ENCODE assay signal across 8 mouse cellular contexts in genomic region chr8:47674140-47674776, GRCm38 (mm10). TPM values are rescaled to one million over a fixed set of nuclear protein-coding genes. Genes with fewer than 3 reads are reported as not detected.
DNase-seq lines count a peak whose midpoint lies in the region; ATAC-seq lines count a peak whose summit lies in the region.

No protein-coding gene starts in this region.

- no peaks in the 10 kb centered on the region for H3K9me3 ChIP-seq in megakaryocyte, embryonic 14.5 days
- no peaks in the 10 kb centered on the region for H3K9me3 ChIP-seq in forebrain, embryonic 11.5 days (ENCODE audit: control insufficient read depth, low read length)
- H3K9me3 ChIP-seq in liver, embryonic 11.5 days (ENCODE audit: control insufficient read depth, low read length) = no peaks in the 10 kb centered on the region
- no peaks in the 10 kb centered on the region for H3K9me3 ChIP-seq in stomach, embryonic 15.5 days

- peak overlapping the region; percentile 86 for H3K9ac ChIP-seq in forebrain, embryonic 11.5 days (ENCODE audit: low read length)
- H3K9ac ChIP-seq in liver, embryonic 11.5 days (ENCODE audit: low read depth, low read length) = peak overlapping the region; percentile 80
- peak overlapping the region; percentile 96 for H3K9ac ChIP-seq in stomach, embryonic 15.5 days

- peak overlapping the region; percentile 100 for H3K4me3 ChIP-seq in megakaryocyte, embryonic 14.5 days (replicated peaks)
- H3K4me3 ChIP-seq in forebrain, embryonic 11.5 days (ENCODE audit: low read depth, low read length) = peak overlapping the region; percentile 92
- peak overlapping the region; percentile 96 for H3K4me3 ChIP-seq in liver, embryonic 11.5 days (ENCODE audit: low read depth, low read length)
- H3K4me3 ChIP-seq in stomach, embryonic 15.5 days (replicated peaks) = peak overlapping the region; percentile 97

- H3K36me3 ChIP-seq in megakaryocyte, embryonic 14.5 days (replicated peaks; ENCODE audit: low read length) = peaks cover 24% of the 10 kb centered on the region
- no peaks in the 10 kb centered on the region for H3K36me3 ChIP-seq in forebrain, embryonic 11.5 days (ENCODE audit: control insufficient read depth, insufficient read depth, low read length)
- H3K36me3 ChIP-seq in liver, embryonic 11.5 days (ENCODE audit: control insufficient read depth, insufficient read depth, low read length) = peaks cover under 1% of the 10 kb centered on the region; the same call in 1 of the 2 replicates
- H3K36me3 ChIP-seq in stomach, embryonic 15.5 days = no peaks in the 10 kb centered on the region

- H3K27ac ChIP-seq in forebrain, embryonic 11.5 days (ENCODE audit: low read depth, low read length) = peak overlapping the region; percentile 64
- peak overlapping the region; percentile 94 for H3K27ac ChIP-seq in liver, embryonic 11.5 days (ENCODE audit: low read depth, low read length)
- H3K27ac ChIP-seq in stomach, embryonic 15.5 days = peak overlapping the region; percentile 92

- peak overlapping the region; percentile 79 for H3K4me2 ChIP-seq in forebrain, embryonic 11.5 days (ENCODE audit: low read depth, low read length, severe bottlenecking)
- H3K4me2 ChIP-seq in liver, embryonic 11.5 days = peak overlapping the region; percentile 78
- H3K4me2 ChIP-seq in stomach, embryonic 15.5 days = peak overlapping the region; percentile 63

- ATAC-seq in megakaryocyte, adult 5-6 weeks (ENCODE audit: poor library complexity, severe bottlenecking) = no peak
- ATAC-seq in forebrain, embryonic 11.5 days (replicated peaks; ENCODE audit: low FRiP score) = peak; percentile 38
- ATAC-seq in liver, embryonic 11.5 days (replicated peaks; ENCODE audit: low FRiP score) = peak; percentile 13; the same call in 1 of the 2 replicates
- 0 out of 2 replicates have a peak, but pooled peaks have one; percentile 0 for ATAC-seq in stomach, embryonic 15.5 days (ENCODE audit: insufficient read depth, low FRiP score, low read depth)

- no peaks in the 10 kb centered on the region for H3K27me3 ChIP-seq in megakaryocyte, embryonic 14.5 days (replicated peaks)
- H3K27me3 ChIP-seq in forebrain, embryonic 11.5 days (ENCODE audit: control insufficient read depth, insufficient read depth, low read length) = no peaks in the 10 kb centered on the region
- no peaks in the 10 kb centered on the region for H3K27me3 ChIP-seq in liver, embryonic 11.5 days (replicated peaks; ENCODE audit: control insufficient read depth, insufficient read depth, low read length)
- H3K27me3 ChIP-seq in stomach, embryonic 15.5 days (replicated peaks) = no peaks in the 10 kb centered on the region

- under 1% methylated on average over 48 of the region's 59 CpGs for WGBS in forebrain, embryonic 11.5 days
- under 1% methylated on average over 59 of the region's 59 CpGs for WGBS in liver, embryonic 11.5 days
- under 1% methylated on average over 59 of the region's 59 CpGs for WGBS in stomach, embryonic 15.5 days

- peak; percentile 46 for DNase-seq in adrenal gland, postnatal 10 days
- no peak for DNase-seq in adrenal gland, postnatal 25 days
- no peak for DNase-seq in forebrain, embryonic 11.5 days (ENCODE audit: low spot score)
- peak; percentile 65 for DNase-seq in liver, embryonic 11.5 days (ENCODE audit: low spot score)
- no peak for DNase-seq in cerebellum, adult 11-12 months

- H3K4me1 ChIP-seq in megakaryocyte, embryonic 14.5 days = peaks cover 44% of the 10 kb centered on the region
- 0 out of 2 replicates have a peak, but pooled peaks cover 2% of the 10 kb centered on the region for H3K4me1 ChIP-seq in forebrain, embryonic 11.5 days (replicated peaks; ENCODE audit: control insufficient read depth, insufficient read depth, low read length)
- no peaks in the 10 kb centered on the region; the same call in 1 of the 2 replicates for H3K4me1 ChIP-seq in liver, embryonic 11.5 days (replicated peaks; ENCODE audit: control insufficient read depth, insufficient read depth, low read length)
- 0 out of 2 replicates have a peak, but pooled peaks cover 3% of the 10 kb centered on the region for H3K4me1 ChIP-seq in stomach, embryonic 15.5 days

RNA-seq across cellular contexts. Expression of gene Ing2, which starts 1.1 kb away (rescaled TPM):
- total RNA-seq in adrenal gland, postnatal 10 days (2021) = 10 to 100 TPM; 18.4 to 23.0 TPM
- total RNA-seq in adrenal gland, postnatal 25 days (2021) = 26.8 and 28.9 TPM in 2 replicates
- 5.4 and 5.7 TPM in 2 replicates for polyA plus RNA-seq in megakaryocyte, embryonic 14.5 days (2012; ENCODE audit: insufficient read depth, low replicate concordance)
- total RNA-seq in megakaryocyte, adult 5-6 weeks (2015) = 51.2 and 52.0 TPM in 2 replicates
- total RNA-seq in megakaryocyte, adult 5-6 weeks (2017) = 23.7 and 32.1 TPM in 2 replicates
- polyA plus RNA-seq in forebrain, embryonic 11.5 days (2014; fragmentation: Nextera tagmentation; extraction: Ambion mirVana) = 10.6 and 11.0 TPM in 2 replicates
- 10.8 and 12.6 TPM in 2 replicates for polyA plus RNA-seq in liver, embryonic 11.5 days (2014; fragmentation: Nextera tagmentation; extraction: Ambion mirVana)
- 13.3 and 15.8 TPM in 2 replicates for polyA plus RNA-seq in stomach, embryonic 15.5 days (2015; fragmentation: Nextera tagmentation; extraction: Ambion mirVana)

RNA-seq across cellular contexts. Expression of gene Cdkn2aip, which starts 39.5 kb away (rescaled TPM):
- 10 to 100 TPM; 13.4 to 14.4 TPM for total RNA-seq in adrenal gland, postnatal 10 days (2021)
- 10.9 and 17.2 TPM in 2 replicates for total RNA-seq in adrenal gland, postnatal 25 days (2021)
- polyA plus RNA-seq in megakaryocyte, embryonic 14.5 days (2012; ENCODE audit: insufficient read depth, low replicate concordance) = 4.5 and 5.9 TPM in 2 replicates
- 9.8 and 11.2 TPM in 2 replicates for total RNA-seq in megakaryocyte, adult 5-6 weeks (2015)
- total RNA-seq in megakaryocyte, adult 5-6 weeks (2017) = 19.1 and 23.4 TPM in 2 replicates
- 45.7 and 46.3 TPM in 2 replicates for polyA plus RNA-seq in forebrain, embryonic 11.5 days (2014; fragmentation: Nextera tagmentation; extraction: Ambion mirVana)
- 22.2 and 27.9 TPM in 2 replicates for polyA plus RNA-seq in liver, embryonic 11.5 days (2014; fragmentation: Nextera tagmentation; extraction: Ambion mirVana)
- 21.4 and 21.6 TPM in 2 replicates for polyA plus RNA-seq in stomach, embryonic 15.5 days (2015; fragmentation: Nextera tagmentation; extraction: Ambion mirVana)

Comparison
In these comparisons a context has a peak if more than half of its experiments do, and no peak if none do; other contexts are left out.
1. DNase-seq: peak in adrenal gland, postnatal 10 days (single experiment) and liver, embryonic 11.5 days (single experiment); none in adrenal gland, postnatal 25 days (single experiment), forebrain, embryonic 11.5 days (single experiment) and cerebellum, adult 11-12 months (single experiment).
2. Peak in every context shown above with its lines, with median percentiles within 50 percentile points of each other: H3K4me3 ChIP-seq, H3K27ac ChIP-seq, H3K4me2 ChIP-seq and H3K9ac ChIP-seq.